Mouse (Mus musculus): ENCODE measurements at regions not wholly inside any gene's neighbourhood (a gene's known extent, or its start where the extent isn't known, plus 50 kb on each side); places are given as distances from the start of the nearest gene placed in this dataset.

DNA sequence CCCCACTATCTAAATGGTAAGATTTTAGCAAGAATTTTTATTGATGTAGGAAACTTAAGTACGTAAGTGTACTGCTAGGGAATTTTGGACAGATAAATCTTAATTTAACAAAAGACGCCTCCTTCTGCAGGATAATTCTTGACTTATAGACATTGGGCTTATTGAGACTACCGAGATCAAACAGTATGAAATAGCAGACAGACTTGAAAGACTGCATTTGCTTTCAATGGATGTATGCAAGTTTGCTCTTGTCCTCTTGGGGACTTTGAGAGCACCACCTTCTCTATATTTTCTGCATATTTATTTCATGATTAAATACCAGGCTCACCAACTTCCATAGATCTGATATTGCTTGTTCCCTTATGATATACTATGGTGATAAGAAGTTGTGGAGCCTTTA lies 92.8 kb upstream of the 1700056E22Rik start:
- H3K27ac ChIP-seq, result no peak overlapping the region
- H3K4me2 ChIP-seq, result no peak overlapping the region
- H3K4me3 ChIP-seq (replicated peaks), result no peak overlapping the region
- 88% methylated on average over 3 of the region's 3 CpGs for WGBS
- no peaks in the 10 kb centered on the region for H3K4me1 ChIP-seq (replicated peaks)
- no peak overlapping the region for H3K9ac ChIP-seq (replicated peaks)
- H3K36me3 ChIP-seq, result no peaks in the 10 kb centered on the region
- H3K9me3 ChIP-seq, result peaks cover 4% of the 10 kb centered on the region; the same call in 1 of the 2 replicates
- H3K27me3 ChIP-seq, result no peaks in the 10 kb centered on the region
- no peak for ATAC-seq (ENCODE audit: insufficient number of reproducible peaks, insufficient read depth, low FRiP score, low TSS enrichment, low read depth)

All from limb, embryonic 12.5 days (tissue).